Mouse (Mus musculus) CD8-positive naive resting alpha-beta T cell, adult 2 months (primary cell): ENCODE results near the gene Gtdc1.

Experiments used
- DNase-seq, 2 experiments: peaks; one replicate each; pipeline ENCODE4 v3.0.0; 2022; ENCODE audit warnings: low read depth in 2 of 2, low spot score in 2 of 2

The Gtdc1 gene

GRCm38 (mm10) chr2:44538135-44538534 is 389.3 kb downstream of the Gtdc1 start:
- no peak for DNase-seq

GRCm38 (mm10) chr2:44535760-44536159 is 391.7 kb downstream of the Gtdc1 start:
- DNase-seq = no peak

GRCm38 (mm10) chr2:44535136-44535675 is 392.3 kb downstream of the Gtdc1 start:
- no peak for DNase-seq

- DNase-seq = no peak
These were observed 401.1 kb downstream of the Gtdc1 start for GRCm38 (mm10) chr2:44526110-44527032.

GRCm38 (mm10) chr2:44525187-44525919 is 402.1 kb downstream of the Gtdc1 start:
- DNase-seq = no peak

GRCm38 (mm10) chr2:44519236-44519635 is 408.2 kb downstream of the Gtdc1 start:
- no peak for DNase-seq

GRCm38 (mm10) chr2:44518085-44518484 is 409.4 kb downstream of the Gtdc1 start:
- DNase-seq = no peak
